8 mouse cellular contexts compared by ENCODE assay signal in genomic region chr13:107461048-107461912, GRCm38 (mm10).
DNase-seq lines count a peak whose midpoint lies in the region; ATAC-seq and TF ChIP-seq lines count a peak whose summit lies in the region.

No protein-coding gene starts in this region.

- no peak overlapping the region for H3K9ac ChIP-seq in forebrain, postnatal 0 days
- H3K9ac ChIP-seq in hindbrain, embryonic 11.5 days (ENCODE audit: low read depth, low read length): no peak overlapping the region
- no peak overlapping the region for H3K9ac ChIP-seq in lung, embryonic 14.5 days

- H3K9me3 ChIP-seq in G1E (replicated peaks): no peaks in the 10 kb centered on the region
- no peaks in the 10 kb centered on the region for H3K9me3 ChIP-seq in forebrain, postnatal 0 days (ENCODE audit: low read length)
- no peaks in the 10 kb centered on the region for H3K9me3 ChIP-seq in hindbrain, embryonic 11.5 days (ENCODE audit: control insufficient read depth, low read length)
- H3K9me3 ChIP-seq in lung, embryonic 14.5 days (ENCODE audit: low read depth, low read length): no peaks in the 10 kb centered on the region

- H3K27me3 ChIP-seq in G1E (ENCODE audit: insufficient read depth, low read length): peaks cover 5% of the 10 kb centered on the region
- no peaks in the 10 kb centered on the region for H3K27me3 ChIP-seq in forebrain, postnatal 0 days (ENCODE audit: insufficient read depth, low read length)
- no peaks in the 10 kb centered on the region for H3K27me3 ChIP-seq in hindbrain, embryonic 11.5 days (ENCODE audit: control insufficient read depth, insufficient read depth, low read length)
- H3K27me3 ChIP-seq in lung, embryonic 14.5 days (ENCODE audit: insufficient read depth, low read length): no peaks in the 10 kb centered on the region

- no peak for ATAC-seq in G1E (ENCODE audit: extremely low read depth, insufficient number of reproducible peaks, low FRiP score, poor library complexity, severe bottlenecking)
- peak; percentile 98 for ATAC-seq in forebrain, postnatal 0 days
- peak; percentile 81 for ATAC-seq in hindbrain, embryonic 11.5 days (ENCODE audit: low FRiP score)
- ATAC-seq in lung, embryonic 14.5 days (ENCODE audit: insufficient read depth): peak; percentile 93

- no peak overlapping the region for H3K27ac ChIP-seq in forebrain, postnatal 0 days (ENCODE audit: low read depth, low read length)
- H3K27ac ChIP-seq in hindbrain, embryonic 11.5 days (ENCODE audit: low read depth, low read length): no peak overlapping the region
- no peak overlapping the region for H3K27ac ChIP-seq in layer of hippocampus, adult 2 months
- H3K27ac ChIP-seq in lung, embryonic 14.5 days (ENCODE audit: low read depth): no peak overlapping the region

- peak; percentile 6 for DNase-seq in G1E (ENCODE audit: low spot score)
- DNase-seq in cerebellum, adult 11 months: peak; percentile 33
- DNase-seq in forebrain, postnatal 0 days: peak; percentile 90
- DNase-seq in hindbrain, embryonic 11.5 days (ENCODE audit: low spot score): peak; percentile 73
- peak; percentile 69 to 81 for DNase-seq in layer of hippocampus, adult 2 months (ENCODE audit: low spot score in 2 of 2)
- peak; percentile 91 for DNase-seq in lung, embryonic 14.5 days
- peak; percentile 24 for DNase-seq in ovary, postnatal 36 days (ENCODE audit: low spot score)
- no peak for DNase-seq in spleen, postnatal 14 days (ENCODE audit: low spot score in 2 of 2)

- no peak overlapping the region for H3K4me3 ChIP-seq in G1E (ENCODE audit: low read depth, low read length)
- no peak overlapping the region for H3K4me3 ChIP-seq in forebrain, postnatal 0 days (ENCODE audit: low read depth, low read length)
- H3K4me3 ChIP-seq in hindbrain, embryonic 11.5 days (ENCODE audit: low read depth, low read length): no peak overlapping the region
- H3K4me3 ChIP-seq in layer of hippocampus, adult 2 months: no peak overlapping the region; the same call in 1 of the 2 replicates
- no peak overlapping the region; the same call in 1 of the 2 replicates for H3K4me3 ChIP-seq in lung, embryonic 14.5 days (ENCODE audit: low read depth, low read length)

- 8% methylated on average over 16 of the region's 16 CpGs for WGBS in forebrain, postnatal 0 days
- WGBS in hindbrain, embryonic 11.5 days: 24% methylated on average over 16 of the region's 16 CpGs
- 12% methylated on average over 16 of the region's 16 CpGs for WGBS in lung, embryonic 14.5 days

- H3K36me3 ChIP-seq in G1E (replicated peaks): no peaks in the 10 kb centered on the region
- H3K36me3 ChIP-seq in forebrain, postnatal 0 days (ENCODE audit: insufficient read depth): no peaks in the 10 kb centered on the region
- H3K36me3 ChIP-seq in hindbrain, embryonic 11.5 days (ENCODE audit: control insufficient read depth, insufficient read depth, low read length): no peaks in the 10 kb centered on the region
- no peaks in the 10 kb centered on the region for H3K36me3 ChIP-seq in lung, embryonic 14.5 days (ENCODE audit: insufficient read depth)

- H3K4me1 ChIP-seq in G1E (ENCODE audit: insufficient read depth, low read depth, low read length): no peaks in the 10 kb centered on the region
- H3K4me1 ChIP-seq in forebrain, postnatal 0 days (ENCODE audit: insufficient read depth): no peaks in the 10 kb centered on the region
- H3K4me1 ChIP-seq in hindbrain, embryonic 11.5 days (replicated peaks; ENCODE audit: control insufficient read depth, insufficient read depth, low read length): no peaks in the 10 kb centered on the region
- H3K4me1 ChIP-seq in lung, embryonic 14.5 days (ENCODE audit: insufficient read depth): no peaks in the 10 kb centered on the region

- no peak overlapping the region for H3K4me2 ChIP-seq in forebrain, postnatal 0 days (ENCODE audit: low read depth)
- H3K4me2 ChIP-seq in hindbrain, embryonic 11.5 days (replicated peaks; ENCODE audit: low read depth, low read length): no peak overlapping the region
- H3K4me2 ChIP-seq in lung, embryonic 14.5 days: peak overlapping the region; percentile 33

- TF ChIP-seq CTCF in G1E (IDR thresholded peaks at IDR 0.05; ENCODE audit: low read depth, low read length): no peak
- peak; percentile 86 for TF ChIP-seq CTCF in forebrain, postnatal 0 days (IDR thresholded peaks at IDR 0.05; ENCODE audit: low read depth)
- peak; percentile 81 for TF ChIP-seq CTCF in layer of hippocampus, adult 2 months (conservative IDR thresholded peaks at IDR 0.05)
- peak; percentile 86 for TF ChIP-seq CTCF in lung, embryonic 14.5 days (IDR thresholded peaks at IDR 0.05; ENCODE audit: low read depth)

Comparison
In these comparisons a context has a peak if more than half of its experiments do, and no peak if none do; other contexts are left out.
1. DNase-seq: peak in G1E (single experiment), cerebellum, adult 11 months (single experiment), forebrain, postnatal 0 days (single experiment), hindbrain, embryonic 11.5 days (single experiment), layer of hippocampus, adult 2 months (2 of 2), lung, embryonic 14.5 days (single experiment) and ovary, postnatal 36 days (single experiment); none in spleen, postnatal 14 days (0 of 2).